Mouse (Mus musculus): ENCODE data around the gene Plb1. TPM values are rescaled to one million over a fixed set of nuclear protein-coding genes. Genes with fewer than 3 reads are reported as not detected.

The Plb1 gene
- polyA plus RNA-seq, 2 experiments: 1.1 to 1.5 TPM

DNA sequence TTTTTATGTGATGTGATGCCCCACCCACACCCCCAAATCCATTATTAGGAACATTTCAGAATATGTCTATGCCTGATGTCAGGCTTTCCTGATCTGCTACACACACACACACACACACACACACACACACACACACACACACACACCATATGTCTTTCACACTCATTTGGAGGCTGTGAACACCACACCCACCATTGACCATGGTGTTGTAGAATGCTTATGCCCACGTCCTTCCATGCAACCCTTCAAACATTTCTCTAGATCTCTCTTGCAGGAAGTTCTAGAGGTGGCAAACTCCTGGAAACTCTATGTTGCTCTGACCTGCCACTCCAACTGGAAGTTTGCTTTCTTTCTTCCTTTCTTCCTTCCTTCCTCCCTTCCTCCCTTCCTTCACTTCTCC is 77.2 kb downstream of the Plb1 start:
- H3K4me3 ChIP-seq (replicated peaks; ENCODE audit: low read length): no peak overlapping the region
- H3K27ac ChIP-seq (replicated peaks; ENCODE audit: low read depth, low read length): no peak overlapping the region
- H3K27me3 ChIP-seq (ENCODE audit: control insufficient read depth, insufficient read depth, low read length): no peaks in the 10 kb centered on the region
- no peaks in the 10 kb centered on the region for H3K4me1 ChIP-seq (ENCODE audit: control insufficient read depth, insufficient read depth, low read length)
- no peak overlapping the region for H3K4me2 ChIP-seq (replicated peaks; ENCODE audit: low read depth, low read length, severe bottlenecking)
- H3K9ac ChIP-seq (ENCODE audit: low read depth, low read length, severe bottlenecking): no peak overlapping the region
- no peaks in the 10 kb centered on the region for H3K36me3 ChIP-seq (ENCODE audit: control insufficient read depth, insufficient read depth, low read length)
- no peak for ATAC-seq (ENCODE audit: low FRiP score, low read depth)
- TF ChIP-seq POLR2A (IDR thresholded peaks at IDR 0.05; ENCODE audit: borderline replicate concordance, extremely low read depth, insufficient read depth, insufficient read length): no peak
- DNase-seq (ENCODE audit: low spot score): no peak
- WGBS: 56% methylated on average over 1 of the region's 1 CpGs
- H3K9me3 ChIP-seq (ENCODE audit: control insufficient read depth, low read length): no peaks in the 10 kb centered on the region

DNA sequence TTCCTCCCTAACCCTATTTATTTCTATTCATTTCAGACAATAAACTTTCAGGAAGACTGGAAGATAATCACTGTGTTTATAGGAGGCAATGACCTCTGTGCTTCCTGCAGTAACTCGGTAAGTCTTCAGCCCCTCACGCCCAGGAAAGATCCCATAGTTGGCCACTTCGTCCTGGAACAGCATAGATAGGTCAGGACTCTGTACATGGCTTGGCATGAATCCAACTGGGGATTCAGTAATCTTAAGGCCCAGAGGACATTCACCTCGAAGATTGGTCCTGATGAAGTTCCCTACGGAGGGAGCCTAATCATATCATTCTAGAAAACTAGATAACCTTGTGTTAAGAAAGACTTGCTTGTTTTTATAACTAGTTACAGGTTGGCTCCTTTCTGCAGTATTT is 78.3 kb downstream of the Plb1 start:
- ATAC-seq (ENCODE audit: low FRiP score, low read depth): no peak

DNA sequence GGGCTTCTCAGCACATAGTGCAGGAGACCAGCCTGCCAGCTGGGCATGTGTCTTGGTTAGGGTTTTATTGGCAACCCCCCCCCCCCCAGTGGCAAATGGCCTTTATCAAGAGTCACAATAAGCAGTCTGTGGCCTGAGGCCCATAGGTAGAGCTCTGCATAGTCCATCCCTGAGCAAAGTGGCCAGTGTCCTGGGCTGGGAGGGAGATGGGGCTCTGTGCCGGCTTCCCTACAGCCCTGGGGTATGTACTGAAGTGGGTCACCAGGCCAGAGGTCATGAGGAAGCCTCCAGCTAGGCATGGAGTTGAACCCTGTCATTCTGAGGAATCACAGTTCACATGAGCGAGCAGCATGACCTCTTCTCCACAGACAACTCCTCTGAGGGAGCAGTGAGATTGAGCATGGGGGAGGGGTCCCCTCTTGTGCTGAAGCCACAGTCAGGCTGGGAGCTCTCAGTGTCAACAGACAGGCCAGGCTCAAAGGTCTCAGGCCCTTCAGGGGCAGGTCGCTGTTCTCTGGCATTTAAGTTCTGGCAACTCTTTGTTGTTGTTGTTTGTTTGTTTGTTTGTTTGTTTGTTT is 79.2 kb downstream of the Plb1 start:
- Histone ChIP-seq H3K4me1 (ENCODE audit: control insufficient read depth, insufficient read depth, low read length) (no peaks in the 10 kb centered on the region), H3K27me3 (ENCODE audit: control insufficient read depth, insufficient read depth, low read length) (no peaks in the 10 kb centered on the region), H3K27ac (replicated peaks; ENCODE audit: low read depth, low read length) (no peak overlapping the region), H3K36me3 (ENCODE audit: control insufficient read depth, insufficient read depth, low read length) (no peaks in the 10 kb centered on the region), H3K4me3 (replicated peaks; ENCODE audit: low read length) (no peak overlapping the region), H3K9me3 (ENCODE audit: control insufficient read depth, low read length) (no peaks in the 10 kb centered on the region), H3K4me2 (replicated peaks; ENCODE audit: low read depth, low read length, severe bottlenecking) (no peak overlapping the region), H3K9ac (ENCODE audit: low read depth, low read length, severe bottlenecking) (no peak overlapping the region)
- DNase-seq (ENCODE audit: low spot score) (no peak), ATAC-seq (ENCODE audit: low FRiP score, low read depth) (no peak)
- 71% methylated on average over 3 of the region's 3 CpGs for WGBS
- TF ChIP-seq POLR2A (IDR thresholded peaks at IDR 0.05; ENCODE audit: borderline replicate concordance, extremely low read depth, insufficient read depth, insufficient read length): no peak

More for the DNA sequence above, 78.3 kb downstream of the Plb1 start:
- WGBS: 79% methylated on average over 5 of the region's 5 CpGs
- Histone ChIP-seq H3K27me3 (ENCODE audit: control insufficient read depth, insufficient read depth, low read length) (no peaks in the 10 kb centered on the region), H3K27ac (replicated peaks; ENCODE audit: low read depth, low read length) (no peak overlapping the region), H3K36me3 (ENCODE audit: control insufficient read depth, insufficient read depth, low read length) (no peaks in the 10 kb centered on the region), H3K4me3 (replicated peaks; ENCODE audit: low read length) (no peak overlapping the region), H3K4me2 (replicated peaks; ENCODE audit: low read depth, low read length, severe bottlenecking) (no peak overlapping the region), H3K9me3 (ENCODE audit: control insufficient read depth, low read length) (no peaks in the 10 kb centered on the region), H3K9ac (ENCODE audit: low read depth, low read length, severe bottlenecking) (no peak overlapping the region), H3K4me1 (ENCODE audit: control insufficient read depth, insufficient read depth, low read length) (no peaks in the 10 kb centered on the region)
- no peak for TF ChIP-seq POLR2A (IDR thresholded peaks at IDR 0.05; ENCODE audit: borderline replicate concordance, extremely low read depth, insufficient read depth, insufficient read length)
- DNase-seq (ENCODE audit: low spot score): no peak

DNA sequence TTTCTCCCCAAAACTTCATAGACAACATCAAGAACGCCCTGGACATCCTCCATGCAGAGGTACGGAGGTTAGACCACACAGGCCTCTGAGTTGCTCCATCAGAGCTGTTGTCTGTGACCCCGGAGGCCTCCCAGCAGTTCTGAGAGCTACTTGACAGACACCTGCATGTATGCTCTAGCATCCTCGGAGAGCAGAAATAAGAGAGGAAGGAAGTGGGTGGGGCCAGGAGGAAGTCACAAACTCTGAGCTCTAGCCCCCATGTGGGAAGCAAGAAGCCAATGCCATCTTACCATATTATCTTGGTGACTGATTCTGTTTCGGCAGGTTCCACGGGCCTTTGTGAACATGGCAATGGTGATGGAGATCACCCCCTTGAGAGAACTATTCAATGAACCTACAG is 81.2 kb downstream of the Plb1 start:
- ATAC-seq (ENCODE audit: low FRiP score, low read depth): no peak
- no peak for TF ChIP-seq POLR2A (IDR thresholded peaks at IDR 0.05; ENCODE audit: borderline replicate concordance, extremely low read depth, insufficient read depth, insufficient read length)
- H3K9me3 ChIP-seq (ENCODE audit: control insufficient read depth, low read length): no peaks in the 10 kb centered on the region
- H3K36me3 ChIP-seq (ENCODE audit: control insufficient read depth, insufficient read depth, low read length): no peaks in the 10 kb centered on the region
- no peak overlapping the region for H3K4me2 ChIP-seq (replicated peaks; ENCODE audit: low read depth, low read length, severe bottlenecking)
- no peak for DNase-seq (ENCODE audit: low spot score)
- no peak overlapping the region for H3K27ac ChIP-seq (replicated peaks; ENCODE audit: low read depth, low read length)
- 73% methylated on average over 6 of the region's 6 CpGs for WGBS
- H3K27me3 ChIP-seq (ENCODE audit: control insufficient read depth, insufficient read depth, low read length): no peaks in the 10 kb centered on the region
- no peak overlapping the region for H3K9ac ChIP-seq (ENCODE audit: low read depth, low read length, severe bottlenecking)
- no peaks in the 10 kb centered on the region for H3K4me1 ChIP-seq (ENCODE audit: control insufficient read depth, insufficient read depth, low read length)
- no peak overlapping the region for H3K4me3 ChIP-seq (replicated peaks; ENCODE audit: low read length)

DNA sequence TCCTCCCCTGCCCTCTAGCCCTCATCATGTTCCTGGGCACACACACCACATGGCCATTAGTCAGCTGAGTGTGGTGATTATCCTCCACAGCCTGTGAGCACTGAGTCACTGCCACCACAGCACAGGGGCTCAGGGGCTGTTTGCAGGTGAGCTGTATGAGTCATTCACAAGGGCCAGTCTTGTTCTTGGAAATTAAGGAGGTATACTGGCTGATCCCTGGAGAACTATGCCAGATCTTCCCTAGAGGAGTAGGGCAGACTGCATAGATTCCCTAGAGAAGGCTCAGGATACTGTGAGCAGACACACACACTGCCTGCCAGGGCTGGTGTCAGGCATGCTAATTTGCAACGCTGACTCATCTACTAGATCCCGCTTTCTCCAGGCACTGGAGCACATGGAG is 82.2 kb downstream of the Plb1 start:
- no peaks in the 10 kb centered on the region for H3K36me3 ChIP-seq (ENCODE audit: control insufficient read depth, insufficient read depth, low read length)
- H3K4me1 ChIP-seq (ENCODE audit: control insufficient read depth, insufficient read depth, low read length): no peaks in the 10 kb centered on the region
- WGBS: 73% methylated on average over 2 of the region's 2 CpGs
- ATAC-seq (ENCODE audit: low FRiP score, low read depth) (no peak), DNase-seq (ENCODE audit: low spot score) (no peak)
- TF ChIP-seq POLR2A (IDR thresholded peaks at IDR 0.05; ENCODE audit: borderline replicate concordance, extremely low read depth, insufficient read depth, insufficient read length): no peak
- H3K4me2 ChIP-seq (replicated peaks; ENCODE audit: low read depth, low read length, severe bottlenecking): no peak overlapping the region
- H3K27ac ChIP-seq (replicated peaks; ENCODE audit: low read depth, low read length): no peak overlapping the region
- H3K9me3 ChIP-seq (ENCODE audit: control insufficient read depth, low read length): no peaks in the 10 kb centered on the region
- H3K27me3 ChIP-seq (ENCODE audit: control insufficient read depth, insufficient read depth, low read length): no peaks in the 10 kb centered on the region
- H3K9ac ChIP-seq (ENCODE audit: low read depth, low read length, severe bottlenecking): no peak overlapping the region
- H3K4me3 ChIP-seq (replicated peaks; ENCODE audit: low read length): no peak overlapping the region
